Mouse (Mus musculus) C2C12 (cell line): ENCODE measurements around the gene 9630041A04Rik.

Experiments used
- CEBPB ChIP-seq: IDR thresholded peaks from one replicate; pipeline ENCODE4 v1.6.1; 2011; ENCODE audit warnings: low read depth, mild to moderate bottlenecking, control low read depth, moderate library complexity
- CTCF ChIP-seq: IDR thresholded peaks from one replicate; pipeline ENCODE4 v1.5.1; 2011; ENCODE audit not compliant: control insufficient read depth, insufficient read depth, insufficient read length
- FOSL1 ChIP-seq: IDR thresholded peaks from one replicate; pipeline ENCODE4 v1.8.0; 2011; ENCODE audit warnings: mild to moderate bottlenecking, low read length; ENCODE audit not compliant: poor library complexity, insufficient read depth, severe bottlenecking
- MAX ChIP-seq: IDR thresholded peaks from one replicate; pipeline ENCODE4 v1.6.1; 2011; ENCODE audit warnings: mild to moderate bottlenecking, control low read depth
- MYOD1 ChIP-seq: IDR thresholded peaks from one replicate; pipeline ENCODE4 v1.6.1; 2011; ENCODE audit warnings: low read depth; ENCODE audit not compliant: control insufficient read depth, insufficient read length
- MYOG ChIP-seq: IDR thresholded peaks from one replicate; pipeline ENCODE4 v1.6.1; 2011; ENCODE audit not compliant: control insufficient read depth, insufficient read length; ENCODE audit errors: extremely low read depth
- USF1 ChIP-seq: IDR thresholded peaks from one replicate; pipeline ENCODE4 v1.6.1; 2011; ENCODE audit warnings: low read depth, mild to moderate bottlenecking, control low read depth, moderate library complexity

- TF ChIP-seq CTCF (no peak), MAX (no peak), USF1 (no peak), MYOD1 (no peak), MYOG (no peak), CEBPB (no peak), FOSL1 (no peak)
These were observed 72.4 kb downstream of the 9630041A04Rik start for GRCm38 (mm10) chr9:101933946-101934573.
